Mouse (Mus musculus) hindbrain, embryonic 13.5 days (tissue): ENCODE data around the gene Hs3st4. TPM values are rescaled to one million over a fixed set of nuclear protein-coding genes. Genes with fewer than 3 reads are reported as not detected.

Source experiments
- ATAC-seq: fragments of 200-750 bp; cut with Nextera tagmentation; 2 replicates; pipeline ENCODE4 v1.8.0; 2017; ENCODE audit warnings: moderate TSS enrichment; ENCODE audit not compliant: low FRiP score
- H3K27ac ChIP-seq: fragments of 300-500 bp; sonication (generic); 2 replicates; pipeline ENCODE4 v1.5.1; 2015; ENCODE audit warnings: inconsistent platforms, mild to moderate bottlenecking, moderate library complexity
- H3K27me3 ChIP-seq: fragments of 300-500 bp; sonication (generic); 2 replicates; pipeline ENCODE4 v1.6.1; 2015; ENCODE audit warnings: mild to moderate bottlenecking, inconsistent platforms
- H3K36me3 ChIP-seq: fragments of 300-500 bp; sonication (generic); 2 replicates; pipeline ENCODE4 v1.6.1; 2015; ENCODE audit warnings: mild to moderate bottlenecking, inconsistent platforms
- H3K4me1 ChIP-seq: fragments of 300-500 bp; sonication (generic); replicated peaks from 2 replicates; pipeline ENCODE4 v1.6.1; 2015; ENCODE audit warnings: inconsistent platforms
- H3K4me2 ChIP-seq: fragments of 300-500 bp; sonication (generic); 2 replicates; pipeline ENCODE4 v1.6.1; 2015; ENCODE audit warnings: inconsistent platforms, mild to moderate bottlenecking, moderate library complexity
- H3K4me3 ChIP-seq: fragments of 300-500 bp; sonication (generic); 2 replicates; pipeline ENCODE4 v1.5.1; 2015; ENCODE audit warnings: mild to moderate bottlenecking, inconsistent platforms
- H3K9ac ChIP-seq: fragments of 300-500 bp; sonication (generic); 2 replicates; pipeline ENCODE4 v1.6.1; 2015; ENCODE audit warnings: mild to moderate bottlenecking, inconsistent platforms
- H3K9me3 ChIP-seq: fragments of 300-500 bp; sonication (generic); 2 replicates; pipeline ENCODE4 v1.6.1; 2016; ENCODE audit warnings: inconsistent platforms
- WGBS: fragments of 180-500 bp; shearing (Covaris S2); methylation state at CpG from one replicate; pipeline ENCODE4 v1.1.7; 2015; 5-methylcytosine and 5-hydroxymethylcytosine counted together
- polyA plus RNA-seq: library from polyadenylated mRNA; unstranded; fragments of >200 nt; fragmentation: Nextera tagmentation; extraction: Ambion mirVana; gene quantifications from 2 replicates; pipeline ENCODE4 v1.2.1, GENCODE M21; 2015

Gene Hs3st4
- polyA plus RNA-seq, 1 experiment from 2014 or later: 4.5 TPM

DNA sequence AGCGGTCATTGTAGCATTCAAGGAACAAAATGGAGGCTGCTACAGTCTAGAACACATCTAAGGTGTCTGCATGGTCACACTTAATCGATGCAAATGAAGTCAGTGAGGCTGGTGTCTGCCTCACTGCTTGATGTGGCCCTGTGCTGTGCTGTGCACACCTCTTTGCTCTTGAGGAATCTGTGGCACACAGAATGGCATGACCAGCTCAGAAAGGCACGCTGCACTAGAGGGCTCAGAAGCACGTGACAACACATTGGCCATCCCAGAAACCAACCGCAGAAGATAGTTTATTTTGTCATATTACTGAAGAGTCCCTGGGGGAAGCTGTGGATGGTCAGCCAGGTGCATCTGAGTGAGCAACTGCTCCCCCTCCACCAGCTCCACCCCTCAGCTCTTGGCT lies 44.2 kb downstream of the Hs3st4 start:
- H3K9ac ChIP-seq: no peak overlapping the region
- 92% methylated on average over 5 of the region's 5 CpGs for WGBS

DNA sequence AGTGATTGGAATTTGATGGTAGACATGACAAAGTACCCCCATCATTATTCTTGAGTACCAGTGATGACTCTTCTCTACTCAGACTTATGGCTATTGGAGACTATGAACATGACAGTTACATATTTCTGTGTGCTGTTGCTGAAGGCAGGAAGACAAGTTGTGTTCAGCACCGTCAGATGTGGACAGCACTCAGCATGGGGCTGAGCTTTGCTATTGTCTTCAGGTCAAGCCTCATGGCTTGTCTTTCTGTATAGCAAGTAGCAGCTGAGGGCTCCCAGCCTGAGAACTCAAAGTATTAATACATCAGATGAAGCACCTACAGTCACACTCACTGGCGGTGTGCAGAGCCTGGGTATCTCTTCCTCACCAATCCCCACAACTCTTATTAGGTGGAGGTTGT lies 49.6 kb downstream of the Hs3st4 start:
- no peak overlapping the region for H3K4me3 ChIP-seq
- no peak overlapping the region for H3K9ac ChIP-seq
- H3K4me1 ChIP-seq: peaks cover 6% of the 10 kb centered on the region
- H3K9me3 ChIP-seq: no peaks in the 10 kb centered on the region
- no peaks in the 10 kb centered on the region for H3K36me3 ChIP-seq
- ATAC-seq: no peak
- no peak overlapping the region for H3K27ac ChIP-seq
- 40% methylated on average over 2 of the region's 2 CpGs for WGBS
- H3K27me3 ChIP-seq: no peaks in the 10 kb centered on the region
- no peak overlapping the region for H3K4me2 ChIP-seq

More for the DNA sequence above, 44.2 kb downstream of the Hs3st4 start:
- no peaks in the 10 kb centered on the region for H3K27me3 ChIP-seq
- no peak overlapping the region for H3K4me2 ChIP-seq
- H3K36me3 ChIP-seq: no peaks in the 10 kb centered on the region
- no peak overlapping the region for H3K4me3 ChIP-seq
- H3K4me1 ChIP-seq: no peaks in the 10 kb centered on the region
- no peak overlapping the region for H3K27ac ChIP-seq
- no peak for ATAC-seq
- H3K9me3 ChIP-seq: no peaks in the 10 kb centered on the region

DNA sequence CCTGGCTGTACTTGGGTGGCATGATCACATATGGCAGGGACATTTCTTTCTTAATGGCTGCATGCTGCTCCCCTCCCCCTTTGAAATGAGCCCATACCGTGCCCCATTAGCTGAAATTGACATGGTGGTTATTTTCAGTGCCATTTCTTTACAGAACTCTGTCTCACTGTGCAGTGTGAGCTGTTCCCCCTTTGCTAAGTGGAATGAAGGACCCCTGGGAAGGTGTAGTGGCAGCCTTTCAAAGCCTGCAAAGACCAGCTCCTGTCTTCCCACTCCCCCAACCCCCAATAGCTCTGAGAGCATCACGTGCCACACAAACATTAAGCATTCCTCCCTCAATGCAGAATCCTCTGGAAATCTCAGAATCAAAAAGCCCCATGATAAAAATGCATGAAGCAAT lies 50.7 kb downstream of the Hs3st4 start:
- H3K9ac ChIP-seq: no peak overlapping the region
- H3K27ac ChIP-seq: peak overlapping the region; percentile 6; the same call in 1 of the 2 replicates
- ATAC-seq: peak; percentile 52; the same call in 1 of the 2 replicates

DNA sequence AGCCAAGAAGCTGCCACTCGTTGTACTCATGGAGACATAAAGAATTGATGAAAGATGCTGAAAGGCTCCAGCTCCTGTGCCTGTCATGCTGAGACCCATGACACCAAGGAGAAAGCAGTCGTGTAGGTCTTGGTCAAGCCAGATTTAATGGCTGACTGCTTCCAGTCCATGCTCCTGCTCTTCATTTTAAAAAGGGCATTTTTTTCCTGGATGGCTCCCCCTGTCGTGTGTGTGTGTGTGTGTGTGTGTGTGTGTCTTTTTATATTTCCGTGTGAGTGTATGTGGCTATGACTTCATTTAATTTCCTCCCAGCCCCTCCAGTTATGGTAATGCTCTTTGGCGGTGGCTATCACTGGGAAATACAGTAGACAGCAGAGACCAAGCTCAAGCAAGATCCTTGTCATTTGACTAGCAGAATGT lies 54.6 kb downstream of the Hs3st4 start:
- peak; percentile 68; the same call in 1 of the 2 replicates for ATAC-seq
- H3K4me3 ChIP-seq: no peak overlapping the region
- H3K4me1 ChIP-seq: peaks cover 16% of the 10 kb centered on the region
- H3K9me3 ChIP-seq: no peaks in the 10 kb centered on the region
- no peak overlapping the region for H3K4me2 ChIP-seq
- no peak overlapping the region for H3K27ac ChIP-seq
- no peaks in the 10 kb centered on the region for H3K27me3 ChIP-seq
- H3K9ac ChIP-seq: 0 out of 2 replicates have a peak overlapping the region, but pooled peaks have one; percentile 2
- no peaks in the 10 kb centered on the region for H3K36me3 ChIP-seq
- WGBS: 33% methylated on average over 5 of the region's 5 CpGs

More for the DNA sequence above, 50.7 kb downstream of the Hs3st4 start:
- peaks cover 16% of the 10 kb centered on the region for H3K4me1 ChIP-seq
- no peaks in the 10 kb centered on the region for H3K27me3 ChIP-seq
- 43% methylated on average over 2 of the region's 2 CpGs for WGBS
- no peaks in the 10 kb centered on the region for H3K9me3 ChIP-seq
- H3K36me3 ChIP-seq: no peaks in the 10 kb centered on the region
- H3K4me2 ChIP-seq: no peak overlapping the region
- no peak overlapping the region for H3K4me3 ChIP-seq

DNA sequence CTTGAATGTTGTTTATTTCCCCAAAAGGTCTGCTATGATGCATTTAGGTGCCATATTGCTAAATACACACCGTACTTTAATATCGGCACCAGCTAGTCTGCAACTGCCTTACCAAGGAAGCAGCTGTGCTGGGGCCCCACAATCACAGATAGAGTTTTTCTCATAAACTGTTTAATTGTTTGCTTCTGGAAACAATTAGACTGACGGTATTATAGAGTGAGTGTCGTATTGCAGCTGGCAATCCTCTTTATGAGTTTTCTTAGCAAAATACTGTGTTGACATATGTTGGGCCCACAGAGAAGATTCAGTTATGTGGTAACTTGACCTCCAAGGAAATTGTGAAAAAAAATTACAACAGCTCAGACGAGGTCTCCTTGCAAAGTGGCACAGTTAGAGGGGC lies 56.5 kb downstream of the Hs3st4 start:
- Histone ChIP-seq H3K4me2 (no peak overlapping the region), H3K9me3 (no peaks in the 10 kb centered on the region), H3K27me3 (no peaks in the 10 kb centered on the region), H3K4me1 (peaks cover 16% of the 10 kb centered on the region), H3K36me3 (no peaks in the 10 kb centered on the region), H3K9ac (no peak overlapping the region), H3K27ac (no peak overlapping the region), H3K4me3 (no peak overlapping the region)
- ATAC-seq: no peak
- WGBS: 79% methylated on average over 5 of the region's 5 CpGs

DNA sequence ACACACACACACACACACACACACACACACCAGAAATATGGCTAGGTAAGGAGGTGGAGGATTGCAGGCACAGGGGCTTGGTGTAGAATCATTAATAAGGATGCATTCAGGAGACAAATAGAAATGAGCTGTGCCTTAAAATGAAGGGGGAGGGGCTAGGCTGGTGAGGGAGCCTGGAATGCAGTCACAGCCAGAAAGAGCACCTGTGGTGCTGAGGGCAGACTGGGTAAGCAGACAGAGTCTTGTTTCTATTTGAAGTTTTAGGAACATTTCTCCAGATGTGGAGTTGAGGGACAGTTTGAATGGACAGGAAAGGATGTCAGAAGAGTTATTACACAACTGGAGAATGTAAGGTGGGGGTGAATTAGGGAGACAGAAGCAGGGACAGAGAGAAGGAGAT lies 64.7 kb downstream of the Hs3st4 start:
- H3K27ac ChIP-seq: no peak overlapping the region
- H3K27me3 ChIP-seq: no peaks in the 10 kb centered on the region
- no peak for ATAC-seq
- H3K36me3 ChIP-seq: no peaks in the 10 kb centered on the region
- H3K4me3 ChIP-seq: no peak overlapping the region
- H3K9me3 ChIP-seq: no peaks in the 10 kb centered on the region
- no peak overlapping the region for H3K4me2 ChIP-seq
- H3K9ac ChIP-seq: no peak overlapping the region
- H3K4me1 ChIP-seq: no peaks in the 10 kb centered on the region

DNA sequence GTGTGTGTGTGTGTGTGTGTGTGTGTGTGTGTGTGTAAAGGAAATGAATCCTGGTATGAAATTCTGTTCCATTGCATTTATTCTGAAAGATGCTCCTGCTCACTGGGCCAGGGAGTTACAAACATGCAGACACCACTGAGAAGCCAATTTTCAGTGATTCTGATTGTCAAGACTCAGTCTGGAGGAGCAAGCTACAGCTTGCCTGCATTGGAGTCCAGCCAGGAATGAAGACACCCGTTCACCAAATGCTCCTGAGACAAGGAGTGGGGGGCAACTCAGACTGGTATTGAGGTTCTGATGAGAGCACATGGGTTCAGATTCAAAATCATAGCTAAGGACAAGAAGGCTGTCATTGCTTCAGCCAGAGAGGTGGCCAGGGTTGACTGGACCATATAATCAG lies 66.3 kb downstream of the Hs3st4 start:
- no peak overlapping the region for H3K4me2 ChIP-seq
- H3K4me3 ChIP-seq: no peak overlapping the region
- no peaks in the 10 kb centered on the region for H3K9me3 ChIP-seq
- no peak for ATAC-seq
- H3K36me3 ChIP-seq: no peaks in the 10 kb centered on the region
- no peak overlapping the region for H3K27ac ChIP-seq
- 78% methylated on average over 1 of the region's 1 CpGs for WGBS
- no peaks in the 10 kb centered on the region for H3K4me1 ChIP-seq
- no peaks in the 10 kb centered on the region for H3K27me3 ChIP-seq
- no peak overlapping the region for H3K9ac ChIP-seq

DNA sequence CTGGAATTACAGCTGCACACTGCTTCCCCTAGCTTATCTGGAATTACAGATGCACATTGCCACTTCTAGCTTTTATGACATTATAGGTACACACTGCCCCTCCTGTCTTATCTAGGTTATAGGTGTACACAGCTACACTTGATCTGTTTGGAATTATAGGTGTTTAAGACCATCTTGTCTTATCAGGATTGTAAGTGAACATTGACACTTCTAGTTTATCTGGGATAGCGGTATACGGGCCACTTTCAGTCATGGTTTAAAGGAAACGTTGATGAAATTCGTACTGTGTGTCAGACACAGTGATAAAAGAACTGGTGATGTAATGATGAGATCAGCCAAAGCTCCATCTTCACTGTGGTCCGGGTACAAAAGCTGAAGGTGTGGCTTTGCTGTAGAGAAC lies 67.8 kb downstream of the Hs3st4 start:
- no peaks in the 10 kb centered on the region for H3K27me3 ChIP-seq
- no peaks in the 10 kb centered on the region for H3K9me3 ChIP-seq
- no peak overlapping the region for H3K27ac ChIP-seq
- H3K4me2 ChIP-seq: no peak overlapping the region
- no peaks in the 10 kb centered on the region for H3K36me3 ChIP-seq
- no peak overlapping the region for H3K4me3 ChIP-seq
- WGBS: 94% methylated on average over 5 of the region's 5 CpGs
- no peak overlapping the region for H3K9ac ChIP-seq
- no peak for ATAC-seq
- no peaks in the 10 kb centered on the region for H3K4me1 ChIP-seq

DNA sequence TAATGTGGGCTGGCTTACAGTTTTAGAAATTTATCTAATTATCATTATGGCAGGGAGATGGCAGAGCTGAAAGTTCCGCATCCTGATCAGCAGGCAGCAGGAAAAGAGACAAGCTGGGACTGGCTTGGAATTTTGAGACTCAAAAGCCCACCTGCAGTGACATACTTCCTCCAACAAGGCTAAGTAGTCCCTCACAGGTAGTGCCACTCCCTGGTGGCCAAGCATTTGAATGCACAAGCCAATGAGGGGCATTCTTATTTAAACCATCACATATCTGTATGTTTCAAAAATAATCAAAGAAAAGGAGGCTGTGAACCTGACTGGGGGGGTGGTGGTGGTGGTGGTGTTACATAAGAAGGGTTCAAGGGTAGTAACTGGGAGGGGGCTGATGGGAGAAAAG lies 101.1 kb downstream of the Hs3st4 start:
- Histone ChIP-seq H3K9ac (no peak overlapping the region), H3K9me3 (no peaks in the 10 kb centered on the region), H3K4me3 (no peak overlapping the region), H3K36me3 (no peaks in the 10 kb centered on the region), H3K27ac (no peak overlapping the region), H3K4me1 (no peaks in the 10 kb centered on the region), H3K27me3 (no peaks in the 10 kb centered on the region), H3K4me2 (no peak overlapping the region)
- 77% methylated on average over 1 of the region's 1 CpGs for WGBS
- ATAC-seq: no peak

DNA sequence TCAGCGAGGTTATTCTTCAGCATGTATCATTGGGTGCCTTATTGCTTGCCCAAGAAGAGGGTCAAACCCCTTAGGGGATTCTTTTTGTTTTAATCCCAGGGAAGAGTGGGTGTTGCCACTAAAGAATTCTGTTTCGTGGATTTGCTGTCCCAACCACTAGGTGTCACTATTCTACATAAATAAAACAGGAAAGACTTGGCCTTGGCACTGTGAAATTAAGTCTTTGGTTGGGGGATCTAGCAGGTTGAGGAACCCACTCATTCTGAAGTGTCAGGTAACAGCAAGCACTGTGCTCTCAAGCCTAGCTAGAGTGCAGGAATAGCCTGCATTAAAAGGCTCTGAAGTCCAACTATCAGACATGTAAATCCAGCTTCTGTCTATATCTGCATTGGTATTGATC lies 146.3 kb downstream of the Hs3st4 start:
- 0 out of 2 replicates have a peak, but pooled peaks cover 3% of the 10 kb centered on the region for H3K27me3 ChIP-seq
- no peak overlapping the region for H3K4me2 ChIP-seq
- 11% methylated on average over 2 of the region's 2 CpGs for WGBS
- no peak overlapping the region for H3K4me3 ChIP-seq
- no peak for ATAC-seq
- H3K36me3 ChIP-seq: no peaks in the 10 kb centered on the region
- H3K9me3 ChIP-seq: no peaks in the 10 kb centered on the region
- no peak overlapping the region for H3K27ac ChIP-seq
- no peaks in the 10 kb centered on the region; the same call in 1 of the 2 replicates for H3K4me1 ChIP-seq
- H3K9ac ChIP-seq: no peak overlapping the region

DNA sequence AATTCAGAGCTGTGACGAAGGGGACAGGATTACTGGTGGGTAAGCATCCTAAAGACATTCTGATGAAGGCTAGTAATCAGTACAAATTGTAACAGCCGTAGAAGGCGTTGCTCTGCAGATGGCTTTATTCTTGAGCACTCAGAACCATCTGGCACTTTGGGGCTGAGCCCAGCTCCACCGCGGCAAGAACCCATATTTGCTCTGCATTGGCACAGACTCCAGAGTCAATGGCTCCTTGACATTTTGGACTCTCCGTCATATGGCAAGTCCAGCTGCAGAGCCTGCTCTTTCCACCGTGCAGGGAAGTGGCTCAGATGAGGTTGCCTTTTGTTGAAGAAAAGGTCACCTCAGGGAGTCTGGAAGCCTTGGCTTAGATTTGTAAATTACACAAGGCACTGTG lies 148.6 kb downstream of the Hs3st4 start:
- H3K27ac ChIP-seq: no peak overlapping the region
- no peaks in the 10 kb centered on the region for H3K9me3 ChIP-seq
- no peak overlapping the region for H3K9ac ChIP-seq
- 47% methylated on average over 7 of the region's 7 CpGs for WGBS
- H3K4me2 ChIP-seq: no peak overlapping the region
- H3K36me3 ChIP-seq: no peaks in the 10 kb centered on the region
- H3K27me3 ChIP-seq: 0 out of 2 replicates have a peak, but pooled peaks cover 3% of the 10 kb centered on the region
- H3K4me1 ChIP-seq: no peaks in the 10 kb centered on the region; the same call in 1 of the 2 replicates
- no peak for ATAC-seq
- H3K4me3 ChIP-seq: no peak overlapping the region

DNA sequence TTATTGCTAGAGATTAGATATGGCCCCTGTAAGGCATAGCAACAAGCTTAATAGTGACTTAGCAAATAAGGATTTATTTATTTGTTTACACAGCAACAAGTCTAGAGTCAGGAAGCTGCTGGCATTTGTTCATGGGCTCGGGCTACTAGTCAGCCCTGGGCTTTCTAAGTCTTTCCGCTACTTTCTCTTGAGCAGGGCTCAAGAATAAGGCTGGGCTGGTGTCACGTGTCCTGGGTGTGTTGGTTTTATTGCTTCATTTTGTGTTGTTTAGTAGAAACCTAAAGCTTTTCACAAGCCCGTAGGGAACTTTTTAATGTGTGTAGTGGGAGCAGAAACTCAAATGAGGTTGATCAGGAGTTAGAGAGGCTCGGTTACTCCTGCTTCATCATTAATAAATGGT lies 153.5 kb downstream of the Hs3st4 start:
- no peaks in the 10 kb centered on the region for H3K27me3 ChIP-seq
- H3K27ac ChIP-seq: no peak overlapping the region
- no peaks in the 10 kb centered on the region; the same call in 1 of the 2 replicates for H3K4me1 ChIP-seq
- H3K36me3 ChIP-seq: no peaks in the 10 kb centered on the region
- H3K4me2 ChIP-seq: no peak overlapping the region
- no peak overlapping the region for H3K4me3 ChIP-seq
- no peak overlapping the region for H3K9ac ChIP-seq
- no peak for ATAC-seq
- no peaks in the 10 kb centered on the region for H3K9me3 ChIP-seq
- WGBS: 88% methylated on average over 5 of the region's 5 CpGs

DNA sequence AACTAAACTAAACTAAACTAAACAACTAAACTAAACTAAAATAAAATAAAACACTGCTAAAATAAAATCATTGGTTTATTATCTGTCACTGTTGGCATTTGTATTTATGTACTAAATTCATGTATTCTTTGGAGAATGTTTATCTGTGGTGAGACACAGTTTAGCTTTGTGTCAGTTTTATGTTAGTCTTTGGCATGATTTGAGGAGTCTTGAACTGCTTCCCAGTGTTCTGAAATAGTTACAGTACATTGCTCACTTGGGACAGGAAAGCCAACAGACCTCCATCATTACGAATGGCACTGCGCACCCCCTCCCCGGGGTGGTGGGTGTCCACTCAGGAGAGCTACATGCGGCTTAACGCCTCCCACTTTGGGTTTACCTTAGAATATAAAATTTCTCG lies 158.6 kb downstream of the Hs3st4 start:
- Histone ChIP-seq H3K4me1 (no peaks in the 10 kb centered on the region), H3K9ac (no peak overlapping the region), H3K27me3 (no peaks in the 10 kb centered on the region), H3K4me3 (no peak overlapping the region), H3K36me3 (no peaks in the 10 kb centered on the region), H3K4me2 (no peak overlapping the region), H3K9me3 (no peaks in the 10 kb centered on the region), H3K27ac (no peak overlapping the region)
- no peak for ATAC-seq
- 94% methylated on average over 6 of the region's 6 CpGs for WGBS
